Mouse (Mus musculus) testis, adult 2 months (tissue): ENCODE data around the gene Slmap. TPM values are rescaled to one million over a fixed set of nuclear protein-coding genes. Genes with fewer than 3 reads are reported as not detected.

Source experiments
- H3K27ac ChIP-seq: fragments of 200-500 bp; 2 replicates; pipeline ENCODE4 v1.5.1; 2012; ENCODE audit warnings: low read depth, low read length; ENCODE audit not compliant: control insufficient read depth, insufficient read depth
- H3K27me3 ChIP-seq: fragments of 200-500 bp; 2 replicates; pipeline ENCODE4 v1.6.1; 2012; ENCODE audit warnings: mild to moderate bottlenecking, low read length, moderate library complexity; ENCODE audit not compliant: control insufficient read depth, insufficient read depth
- H3K36me3 ChIP-seq: fragments of 200-500 bp; 2 replicates; pipeline ENCODE4 v1.6.1; 2012; ENCODE audit warnings: mild to moderate bottlenecking, low read length; ENCODE audit not compliant: control insufficient read depth, insufficient read depth
- H3K4me1 ChIP-seq: fragments of 200-500 bp; 2 replicates; pipeline ENCODE4 v1.6.1; 2012; ENCODE audit warnings: low read length; ENCODE audit not compliant: control insufficient read depth, insufficient read depth
- H3K4me3 ChIP-seq: fragments of 200-500 bp; 2 replicates; pipeline ENCODE4 v1.5.1; 2012; ENCODE audit warnings: low read depth, mild to moderate bottlenecking, low read length, moderate library complexity, mixed read lengths; ENCODE audit not compliant: control insufficient read depth
- CTCF ChIP-seq: fragments of 200-500 bp; IDR thresholded peaks from 2 replicates; pipeline ENCODE4 v1.5.1; 2012; ENCODE audit warnings: low read depth, mild to moderate bottlenecking, inconsistent platforms, low read length, moderate library complexity; ENCODE audit not compliant: control insufficient read depth, insufficient read depth, insufficient replicate concordance
- POLR2A ChIP-seq: fragments of 200-500 bp; IDR thresholded peaks from 2 replicates; pipeline ENCODE4 v1.6.1; 2012; ENCODE audit warnings: low read depth, mild to moderate bottlenecking, inconsistent platforms, low read length, moderate library complexity; ENCODE audit not compliant: control insufficient read depth
- polyA plus RNA-seq: library from polyadenylated mRNA; depleted of rRNA; stranded (reverse); fragments of >200 nt; gene quantifications from 2 replicates; pipeline ENCODE4 v1.2.3, GENCODE M21; 2012; rRNA removed

Gene Slmap
- polyA plus RNA-seq, 1 experiment: 21.9 TPM

GRCm38 (mm10) chr14:26379071-26379470 is 155.7 kb downstream of the Slmap start:
- Histone ChIP-seq H3K36me3 (no peaks in the 10 kb centered on the region), H3K27me3 (no peaks in the 10 kb centered on the region), H3K4me3 (no peak overlapping the region), H3K27ac (peak overlapping the region; percentile 75), H3K4me1 (no peaks in the 10 kb centered on the region; the same call in 1 of the 2 replicates)
- TF ChIP-seq POLR2A (no peak), CTCF (no peak)

DNA sequence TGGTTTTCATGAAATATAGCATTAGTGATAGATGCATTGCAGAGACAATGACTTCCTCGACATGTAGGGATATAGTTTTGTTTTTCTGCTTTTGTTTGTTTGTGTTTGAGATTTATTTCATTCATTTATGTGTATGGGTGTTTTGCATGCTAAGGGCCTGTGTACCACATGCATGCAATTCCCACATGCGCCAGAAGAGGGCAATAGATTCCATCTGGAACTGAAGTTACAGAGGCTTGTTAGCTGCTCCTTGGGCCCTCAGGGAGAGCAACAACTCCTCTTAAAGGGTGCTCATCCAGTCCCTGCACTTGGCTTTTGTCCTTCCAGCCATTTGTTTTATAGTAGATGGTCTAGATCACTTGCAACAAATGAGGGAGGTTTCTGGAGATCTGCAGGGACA is 158.1 kb downstream of the Slmap start:
- TF ChIP-seq CTCF (peak; percentile 48; the same call in 1 of the 2 replicates), POLR2A (no peak)
- no peak overlapping the region for H3K27ac ChIP-seq
- no peaks in the 10 kb centered on the region for H3K27me3 ChIP-seq
- no peak overlapping the region for H3K4me3 ChIP-seq
- H3K4me1 ChIP-seq: no peaks in the 10 kb centered on the region; the same call in 1 of the 2 replicates
- no peaks in the 10 kb centered on the region for H3K36me3 ChIP-seq

Other genes with a start within 250 kb of the Slmap start
- 3.0 and 3.7 TPM in 2 replicates for gene Dennd6a, start 38.9 kb upstream of the Slmap start, polyA plus RNA-seq
- 115 and 121 TPM in 2 replicates for gene Arf4, start 103.1 kb upstream of the Slmap start, polyA plus RNA-seq
- gene Pde12, start 135.0 kb upstream of the Slmap start, polyA plus RNA-seq: 2.0 and 2.3 TPM in 2 replicates
- 6.0 and 7.4 TPM in 2 replicates for gene Dnah12, start 158.3 kb upstream of the Slmap start, polyA plus RNA-seq